Mouse (Mus musculus): ENCODE measurements around the gene Cdkl3.
"Not testable (repeated sequence)": the region's sequence is repeated elsewhere in the genome, so short reads cannot be mapped to it uniquely, and the experiment has no call there.

The Cdkl3 gene

DNA sequence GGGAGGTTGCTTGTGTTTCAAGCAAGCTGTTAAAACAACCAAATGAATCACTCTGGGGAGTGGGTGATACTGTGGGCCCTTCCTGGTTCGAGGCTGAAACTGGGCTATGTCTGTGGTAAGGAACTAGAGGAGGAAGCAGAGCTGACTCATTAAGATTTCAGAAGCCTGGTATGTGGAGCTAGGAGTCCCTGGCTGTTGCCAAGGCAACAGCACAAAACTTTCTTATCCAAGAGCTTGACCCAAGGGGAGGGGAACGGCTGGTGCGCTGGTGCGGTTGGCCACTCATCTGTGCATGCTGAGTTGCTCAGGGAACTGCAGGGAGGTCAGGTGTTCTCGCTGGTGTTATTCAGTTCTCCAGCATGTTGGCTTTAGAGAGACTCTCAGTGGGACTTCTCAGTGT lies 76.0 kb downstream of the Cdkl3 start:
- peak; percentile 42 to 62 for DNase-seq

DNA sequence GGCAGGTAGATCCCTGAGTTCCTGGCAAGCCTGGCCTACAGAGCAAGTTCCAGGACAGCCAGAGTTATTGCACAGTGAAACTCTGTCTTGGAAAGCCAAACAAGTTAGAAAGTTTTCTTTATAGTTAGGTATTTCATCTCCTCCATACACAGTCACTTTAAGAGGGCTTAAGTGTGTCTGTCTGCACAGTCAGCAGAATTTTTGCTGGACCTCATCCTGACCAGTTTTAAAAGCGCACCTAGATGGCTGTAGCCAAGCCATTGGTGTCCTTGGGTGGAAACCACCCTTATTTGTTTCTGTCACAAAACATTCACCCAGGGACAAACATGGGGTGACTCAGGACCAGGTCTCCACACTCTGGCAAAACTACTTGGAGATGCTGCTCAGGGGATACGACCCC lies 76.6 kb downstream of the Cdkl3 start:
- no peak for DNase-seq

GRCm38 (mm10) chr11:52085857-52086203 lies 81.8 kb downstream of the Cdkl3 start:
- no peak for DNase-seq

- no peak for DNase-seq
These were observed 82.3 kb downstream of the Cdkl3 start for GRCm38 (mm10) chr11:52086204-52086864.

DNA sequence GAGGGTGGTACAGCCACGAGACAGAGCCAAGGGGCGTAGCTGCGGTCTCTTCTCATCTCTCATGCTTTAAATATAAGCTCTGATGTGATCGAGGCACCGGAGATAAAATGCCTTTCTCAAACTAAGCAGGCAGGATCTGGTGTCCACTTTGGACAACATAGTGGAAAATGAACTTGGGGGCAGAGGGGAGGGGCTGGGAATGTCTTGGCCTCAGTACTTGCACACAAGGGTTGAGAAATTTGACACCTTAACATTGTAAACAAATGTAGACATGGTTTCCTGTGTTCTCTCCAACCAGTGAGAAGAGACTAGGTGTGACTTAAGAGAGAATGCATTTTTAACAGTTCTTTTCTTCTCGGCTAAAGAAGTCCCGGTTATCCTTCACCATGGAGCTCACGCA lies 85.3 kb downstream of the Cdkl3 start:
- DNase-seq = peak; percentile 15 to 28

GRCm38 (mm10) chr11:52091261-52091660 lies 87.2 kb downstream of the Cdkl3 start:
- no peak for DNase-seq

- DNase-seq = peak in 1 of 2 experiments; percentile 7
These were observed 90.5 kb downstream of the Cdkl3 start for GRCm38 (mm10) chr11:52094568-52094967.

DNA sequence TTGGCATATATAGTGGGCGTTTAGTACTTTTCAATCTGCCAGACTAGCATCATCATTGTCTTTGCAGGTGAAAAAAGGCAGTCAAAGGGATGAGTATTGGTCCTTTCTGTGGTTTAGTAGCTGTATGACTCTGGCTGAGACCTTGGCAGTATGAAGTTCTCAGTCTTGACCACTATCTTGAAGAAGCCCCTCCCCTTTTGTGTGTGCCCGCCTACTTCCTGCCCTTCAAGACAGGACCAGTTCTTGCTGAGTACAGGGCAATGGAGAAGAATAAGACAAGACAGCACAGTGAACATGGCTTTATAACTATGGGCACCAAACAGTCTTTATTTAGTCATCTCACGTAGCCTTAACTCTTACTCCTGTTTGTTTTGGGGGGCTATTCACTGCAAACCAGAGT lies 93.0 kb downstream of the Cdkl3 start:
- no peak for DNase-seq

DNA sequence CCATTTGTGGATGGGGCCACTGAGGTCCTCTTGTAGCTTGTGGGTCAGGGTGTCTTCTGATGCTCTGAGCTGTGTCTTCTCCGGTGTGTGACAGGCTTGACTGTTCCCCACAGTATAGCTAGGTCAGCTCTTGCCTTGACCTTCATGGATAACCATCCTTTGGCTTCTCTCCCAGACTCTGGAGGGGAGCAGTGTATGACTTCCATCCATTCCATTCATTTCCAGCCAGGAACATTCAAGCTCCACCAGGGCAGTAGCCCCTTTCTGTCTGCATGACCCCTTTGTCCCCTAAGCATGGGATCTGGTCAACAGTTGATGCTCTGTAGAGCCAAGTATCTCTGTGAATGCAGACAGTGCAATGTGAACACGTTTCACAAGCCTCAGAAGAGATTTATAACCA lies 93.6 kb downstream of the Cdkl3 start:
- DNase-seq = no peak

DNA sequence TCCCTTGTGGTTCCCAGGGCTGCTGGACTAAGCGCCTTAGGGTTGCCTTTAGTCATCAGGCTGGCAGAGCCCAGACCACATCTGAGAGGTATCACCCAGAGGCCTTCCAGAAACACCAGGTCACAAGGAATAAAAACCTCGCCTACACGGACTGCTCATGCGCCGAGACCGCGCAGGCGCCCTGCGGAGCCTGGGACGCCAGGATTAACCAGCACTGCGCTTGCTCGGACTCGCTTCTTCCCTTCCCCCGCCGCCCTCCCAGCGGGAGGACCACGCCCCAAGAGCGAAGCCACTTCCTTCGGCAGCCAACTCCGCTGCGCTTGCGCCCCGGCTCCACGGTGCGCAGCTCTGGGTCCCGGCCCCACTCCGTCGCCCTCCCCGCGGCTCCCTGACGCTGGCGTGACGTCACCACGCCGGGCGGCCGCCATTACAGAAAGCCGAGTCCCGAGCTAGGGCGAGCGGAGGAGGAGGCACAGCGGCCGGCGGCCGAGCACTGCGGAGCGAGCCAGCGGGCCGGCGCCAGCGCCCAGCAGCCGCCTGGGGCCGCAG lies 94.5 kb downstream of the Cdkl3 start, which contains the start of gene Ppp2ca:
Gene Ppp2ca (plus strand): TSS at position 284 of the 549 bp plus-strand sequence.
- DNase-seq = peak; percentile 97 to 99

DNA sequence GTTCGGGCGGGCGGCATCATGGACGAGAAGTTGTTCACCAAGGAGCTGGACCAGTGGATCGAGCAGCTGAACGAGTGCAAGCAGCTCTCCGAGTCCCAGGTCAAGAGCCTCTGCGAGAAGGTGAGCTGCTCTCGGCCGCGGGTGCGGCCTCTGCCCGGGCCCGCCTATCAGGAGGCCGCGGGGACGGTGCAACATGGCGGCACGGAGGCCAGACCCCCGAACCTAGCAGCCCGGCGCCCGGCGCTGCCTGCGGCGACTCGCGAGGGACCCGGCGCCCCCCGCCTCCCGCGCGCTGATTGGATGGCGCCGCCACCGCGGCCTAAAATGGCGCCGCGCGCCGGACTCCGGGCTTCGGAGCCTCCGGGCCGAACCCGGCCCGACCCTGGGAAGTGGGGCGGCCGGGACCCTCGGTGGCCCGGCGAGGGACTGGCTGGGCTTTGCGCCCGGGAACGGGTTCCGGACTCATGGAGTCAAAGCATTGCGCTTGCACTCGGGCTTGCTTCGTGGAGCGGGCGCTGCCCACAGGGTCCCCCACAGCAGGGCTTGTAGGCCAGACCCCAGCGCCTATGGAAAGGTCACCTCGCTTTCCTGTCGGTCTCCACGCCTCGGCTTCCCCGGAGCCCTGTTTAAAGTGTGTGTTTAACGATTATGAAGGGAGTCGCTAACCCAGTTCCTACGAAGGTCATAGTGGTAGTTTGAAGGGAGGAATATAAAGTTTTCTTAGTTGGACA lies 95.2 kb downstream of the Cdkl3 start:
- peak; percentile 83 to 91 for DNase-seq

DNA sequence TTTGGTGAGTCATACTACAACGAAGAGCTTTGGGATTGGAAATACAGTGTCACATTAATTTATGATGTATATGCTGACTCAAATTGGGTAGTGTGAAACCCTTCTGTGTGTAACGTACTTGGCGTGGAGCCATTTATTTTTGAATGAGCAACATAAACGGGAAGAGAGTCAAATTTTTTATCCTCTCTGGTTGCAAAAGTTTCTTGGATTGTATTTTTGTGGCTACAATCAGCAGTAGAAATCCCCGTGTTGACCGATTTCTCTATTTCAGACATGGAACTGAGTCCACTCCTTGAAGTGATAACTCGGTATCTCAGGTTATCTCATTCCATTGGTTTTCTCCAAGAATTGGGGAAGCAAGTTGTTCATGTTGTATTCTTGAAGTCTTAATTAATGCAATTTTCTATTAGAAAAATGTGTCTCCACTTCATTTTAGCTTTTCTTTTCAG lies 95.8 kb downstream of the Cdkl3 start:
- DNase-seq = no peak

DNA sequence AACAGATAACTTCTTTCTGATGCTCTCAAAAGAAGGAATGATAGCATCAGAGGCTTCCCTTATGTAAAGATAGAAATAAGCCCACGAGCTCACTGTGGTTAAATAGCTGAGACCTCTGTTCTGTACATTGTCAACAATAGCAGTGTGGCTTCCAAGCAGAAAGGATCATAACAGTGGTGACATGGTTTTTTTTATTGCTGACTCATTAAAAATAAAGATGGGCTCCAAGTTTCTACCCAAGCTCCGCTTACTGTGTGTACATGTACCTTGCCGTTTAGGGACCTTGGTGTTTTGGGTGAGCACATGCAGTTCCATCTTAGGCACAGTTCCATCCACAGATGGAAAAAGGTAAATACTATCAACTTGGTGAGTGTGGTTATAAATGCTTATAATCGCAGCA lies 99.0 kb downstream of the Cdkl3 start:
- DNase-seq = no peak

DNA sequence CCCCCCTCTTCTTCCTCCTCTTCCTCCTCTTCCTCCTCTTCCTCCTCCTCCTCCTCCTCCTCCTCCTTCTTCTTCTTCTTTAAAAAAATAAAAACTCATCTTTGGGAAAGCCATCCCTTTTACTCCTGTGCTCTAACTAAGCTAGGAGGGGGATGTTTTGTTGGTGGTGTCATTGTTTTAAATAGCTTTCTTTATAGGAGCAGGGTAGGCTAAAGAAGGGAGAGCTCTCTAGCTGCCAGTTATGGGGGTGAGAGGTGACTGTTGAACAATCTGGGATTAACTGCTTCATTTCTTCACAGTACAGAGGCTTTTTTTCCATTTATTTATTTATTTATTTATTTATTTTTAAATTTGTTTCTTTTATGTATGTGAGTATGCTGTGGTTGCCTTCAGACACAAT lies 101.5 kb downstream of the Cdkl3 start:
- no peak for DNase-seq

GRCm38 (mm10) chr11:52106037-52106436 lies 102.0 kb downstream of the Cdkl3 start:
- no peak for DNase-seq

DNA sequence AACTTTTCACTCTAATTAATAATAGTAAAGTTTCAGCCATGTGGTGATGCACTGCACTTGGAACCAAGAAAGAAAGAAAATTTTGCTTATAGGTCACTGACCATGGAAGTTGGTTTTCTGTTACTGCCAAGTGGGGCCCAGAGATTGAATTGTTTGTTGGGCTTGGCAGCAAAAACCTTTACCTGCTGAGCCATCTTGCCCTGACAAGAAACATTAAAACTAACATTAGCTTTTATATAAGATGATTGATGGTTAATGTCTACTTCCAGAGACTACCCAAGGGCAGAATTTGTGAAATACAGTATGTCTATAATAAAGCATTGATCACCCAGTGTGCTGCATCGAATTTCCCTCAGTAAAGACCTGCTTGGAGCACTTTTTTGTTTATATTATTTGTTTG lies 102.4 kb downstream of the Cdkl3 start:
- DNase-seq = no peak

- DNase-seq = no peak
These were observed 104.8 kb downstream of the Cdkl3 start for GRCm38 (mm10) chr11:52108796-52109195.

DNA sequence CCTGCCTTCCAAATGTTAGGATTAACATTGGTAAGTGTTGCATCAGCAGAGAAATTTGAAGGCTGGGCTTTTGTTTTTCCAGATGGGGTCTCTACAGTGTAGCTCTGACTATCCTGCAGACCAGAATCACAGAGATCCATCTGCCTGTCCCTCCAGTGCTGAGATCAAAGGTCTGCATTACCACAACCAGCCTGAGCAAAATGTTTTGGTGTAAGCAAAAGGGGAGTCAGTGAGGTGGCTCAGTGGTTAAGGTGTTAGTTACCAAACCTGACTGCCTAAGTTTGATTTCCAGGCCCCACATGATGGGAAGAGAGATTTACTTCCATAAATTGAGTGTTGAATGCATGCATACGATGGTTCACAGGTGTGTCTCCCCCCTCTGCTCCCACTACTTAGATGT lies 105.4 kb downstream of the Cdkl3 start:
- DNase-seq = no peak

- no peak for DNase-seq
These were observed 111.5 kb downstream of the Cdkl3 start for GRCm38 (mm10) chr11:52115479-52115878.

GRCm38 (mm10) chr11:52116117-52116516 lies 112.1 kb downstream of the Cdkl3 start:
- not testable (repeated sequence) for DNase-seq

DNA sequence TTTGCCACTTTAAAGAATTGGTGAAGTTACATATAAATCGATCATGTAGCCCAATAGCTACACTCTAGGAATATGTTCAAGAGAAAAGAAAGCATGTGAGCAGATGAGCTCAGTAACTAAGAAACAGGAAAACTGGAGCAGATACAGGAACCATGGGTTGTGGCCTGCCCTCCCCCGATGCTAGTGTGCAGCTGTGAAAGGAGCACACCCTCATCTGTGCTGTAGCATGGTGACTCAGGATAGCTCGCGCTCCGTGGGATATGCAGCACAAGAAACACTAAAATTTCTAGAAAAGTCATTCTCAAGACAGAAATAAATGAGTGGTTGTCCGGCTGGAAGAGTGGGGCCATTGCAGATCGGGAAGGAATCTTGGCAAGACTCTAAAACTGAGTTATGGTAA lies 113.1 kb downstream of the Cdkl3 start:
- DNase-seq = no peak

DNA sequence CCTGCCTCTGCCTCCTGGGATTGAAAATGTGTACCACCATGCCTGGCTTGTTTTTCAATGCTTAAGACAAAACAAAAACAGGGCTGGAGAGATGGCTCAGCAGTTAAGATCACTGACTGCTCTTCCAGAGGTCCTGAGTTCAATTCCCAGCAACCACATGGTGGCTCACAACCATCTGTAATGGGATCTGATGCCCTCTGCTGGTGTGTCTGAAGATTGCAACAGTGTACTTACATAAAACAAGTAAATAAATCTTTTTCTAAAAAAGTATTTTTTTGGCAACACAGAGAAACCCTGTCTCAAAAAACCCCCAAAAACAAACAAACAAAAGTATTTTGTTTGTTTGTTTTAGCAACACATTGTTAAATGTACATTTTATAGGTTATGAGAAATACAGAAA lies 116.4 kb downstream of the Cdkl3 start:
- peak in 1 of 2 experiments; percentile 7 for DNase-seq

- no peak for DNase-seq
These were observed 118.0 kb downstream of the Cdkl3 start for GRCm38 (mm10) chr11:52122045-52122444.

- no peak for DNase-seq
These were observed 120.4 kb downstream of the Cdkl3 start for GRCm38 (mm10) chr11:52124468-52124867.
